Mouse (Mus musculus): Measurements from ENCODE around the gene Cfap52.

- TF ChIP-seq TAL1 (IDR thresholded peaks at IDR 0.05; ENCODE audit: low read length) (no peak), GATA1 (IDR thresholded peaks at IDR 0.05; ENCODE audit: low read length) (no peak)
Measured at GRCm38 (mm10) chr11:67972606-67973005, 7.2 kb upstream of the Cfap52 start.
